Mouse (Mus musculus) MEL (cell line): ENCODE measurements around the gene Scn11a.

Source experiments
- EP300 ChIP-seq, 2 experiments: IDR thresholded peaks; 2 replicates each; pipeline ENCODE4 v1.6.1; 2011; ENCODE audit warnings: improper control_type of control experiment in 2 of 2, low read length in 2 of 2, low read depth in 1 of 2, mild to moderate bottlenecking in 1 of 2
- MEF2A ChIP-seq: IDR thresholded peaks from 2 replicates; pipeline ENCODE4 v1.6.1; 2014; ENCODE audit warnings: low read depth, mild to moderate bottlenecking, inconsistent platforms, low read length, improper control_type of control experiment; ENCODE audit not compliant: poor library complexity, insufficient replicate concordance, severe bottlenecking; ENCODE audit errors: extremely low read depth
- POLR2A ChIP-seq, 2 experiments: IDR thresholded peaks; 2 replicates each; pipeline ENCODE4 v1.6.1; 2011 to 2012; ENCODE audit warnings: low read length in 2 of 2, mild to moderate bottlenecking in 2 of 2, control low read depth in 1 of 2, improper control_type of control experiment in 1 of 2, low read depth in 1 of 2, moderate library complexity in 1 of 2; ENCODE audit not compliant: control insufficient read depth in 1 of 2, insufficient read depth in 1 of 2, poor library complexity in 1 of 2

- no peak for TF ChIP-seq POLR2A (IDR thresholded peaks at IDR 0.05; ENCODE audit: control insufficient read depth in 1 of 2, insufficient read depth in 1 of 2, low read depth in 1 of 2, low read length in 2 of 2, poor library complexity in 1 of 2)
- TF ChIP-seq EP300 (IDR thresholded peaks at IDR 0.05; ENCODE audit: low read depth in 1 of 2, low read length in 2 of 2), result no peak
- no peak for TF ChIP-seq MEF2A
These were observed 11.6 kb downstream of the Scn11a start for GRCm38 (mm10) chr9:119813631-119814030.
